Mouse (Mus musculus) lung, adult 2 months (tissue): ENCODE measurements around the gene Spg11.

Experiments used
- CTCF ChIP-seq: fragments of 200-500 bp; IDR thresholded peaks from 2 replicates; pipeline ENCODE4 v1.5.1; 2011; ENCODE audit warnings: mild to moderate bottlenecking, low read length, control low read depth; ENCODE audit not compliant: insufficient read depth
- POLR2A ChIP-seq: fragments of 200-500 bp; IDR thresholded peaks from 2 replicates; pipeline ENCODE4 v1.6.1; 2011; ENCODE audit warnings: low read depth, mild to moderate bottlenecking, control low read depth, low read length, borderline replicate concordance; ENCODE audit errors: extremely low read depth

DNA sequence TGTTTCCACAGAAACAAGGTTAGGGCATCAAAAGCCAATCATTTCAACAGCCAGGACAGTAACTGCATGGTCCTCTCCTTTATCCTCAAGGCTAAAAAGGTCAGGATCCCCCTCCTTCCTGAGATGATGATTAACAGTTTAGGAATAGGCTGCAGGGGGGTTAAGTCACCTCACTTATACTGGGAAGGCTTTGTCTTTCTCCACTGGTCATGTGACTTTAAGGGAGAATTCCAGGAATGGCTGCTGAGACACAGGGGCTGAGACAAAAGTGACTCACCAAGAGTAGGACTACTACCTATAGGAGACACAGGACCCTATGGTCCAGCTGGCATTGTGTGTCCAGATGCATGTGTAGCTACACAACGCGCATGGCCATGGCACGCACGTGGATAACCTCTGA is 9.4 kb upstream of the Spg11 start:
- TF ChIP-seq CTCF (no peak), POLR2A (no peak)
